Mouse (Mus musculus) NIH3T3 (cell line): ENCODE measurements around the gene Eps8l1.
"Not testable (repeated sequence)": the region's sequence is repeated elsewhere in the genome, so short reads cannot be mapped to it uniquely, and the experiment has no call there.

Source experiments
- DNase-seq: peaks from one replicate; pipeline ENCODE4 v3.0.0-alpha.2; 2012; ENCODE audit warnings: low read depth

Gene Eps8l1

GRCm38 (mm10) chr7:4460576-4461434 is at the start of gene Eps8l1:
TSS of gene Eps8l1 (plus strand) at chr7:4460674.
- no peak for DNase-seq

GRCm38 (mm10) chr7:4412406-4412805 is 48.1 kb upstream of the Eps8l1 start:
- not testable (repeated sequence) for DNase-seq

- no peak for DNase-seq
These were observed 40.8 kb upstream of the Eps8l1 start for GRCm38 (mm10) chr7:4419681-4420080.

- no peak for DNase-seq
These were observed 40.2 kb upstream of the Eps8l1 start for GRCm38 (mm10) chr7:4420230-4420629.

GRCm38 (mm10) chr7:4427161-4427912 is 33.1 kb upstream of the Eps8l1 start:
- DNase-seq = peak; percentile 93

- no peak for DNase-seq
These were observed 30.1 kb upstream of the Eps8l1 start for GRCm38 (mm10) chr7:4430246-4430844.

- peak; percentile 78 for DNase-seq
These were observed 28.9 kb upstream of the Eps8l1 start for GRCm38 (mm10) chr7:4431548-4431947.

- DNase-seq = no peak
These were observed 28.4 kb upstream of the Eps8l1 start for GRCm38 (mm10) chr7:4432026-4432425.

- no peak for DNase-seq
These were observed 22.8 kb upstream of the Eps8l1 start for GRCm38 (mm10) chr7:4437721-4438120.

GRCm38 (mm10) chr7:4440549-4440948 is 19.9 kb upstream of the Eps8l1 start:
- peak; percentile 57 for DNase-seq

GRCm38 (mm10) chr7:4445216-4445791 is 15.2 kb upstream of the Eps8l1 start, which contains the start of gene Rdh13:
TSS of gene Rdh13 (minus strand) at chr7:4445649.
- peak; percentile 93 for DNase-seq

GRCm38 (mm10) chr7:4447138-4447537 is 13.3 kb upstream of the Eps8l1 start:
- DNase-seq = peak; percentile 18

- peak; percentile 22 for DNase-seq
These were observed 12.0 kb upstream of the Eps8l1 start for GRCm38 (mm10) chr7:4448439-4448838.

- no peak for DNase-seq
These were observed 11.3 kb upstream of the Eps8l1 start for GRCm38 (mm10) chr7:4449211-4449610.

GRCm38 (mm10) chr7:4452644-4453043 is 7.8 kb upstream of the Eps8l1 start:
- DNase-seq = no peak

GRCm38 (mm10) chr7:4464194-4464824 is 3.8 kb downstream of the Eps8l1 start:
- no peak for DNase-seq

GRCm38 (mm10) chr7:4467801-4468200 is 7.3 kb downstream of the Eps8l1 start:
- no peak for DNase-seq

- peak; percentile 47 for DNase-seq
These were observed 10.1 kb downstream of the Eps8l1 start for GRCm38 (mm10) chr7:4470275-4471178.

- peak; percentile 89 for DNase-seq
These were observed 10.7 kb downstream of the Eps8l1 start for GRCm38 (mm10) chr7:4471179-4471555.

GRCm38 (mm10) chr7:4473940-4474339 is 13.5 kb downstream of the Eps8l1 start:
- DNase-seq = no peak
